Mouse (Mus musculus) retina, embryonic 14.5 days (tissue): Measurements from ENCODE around the gene Rsad1.

ENCODE experiments used
- DNase-seq: peaks from one replicate; pipeline ENCODE4 v3.0.0-alpha.2; 2015; ENCODE audit warnings: low spot score

The Rsad1 gene

GRCm38 (mm10) chr11:94548888-94549690, at the start of gene Rsad1:
TSS of gene Rsad1 (minus strand) at chr11:94549255.
- DNase-seq = peak; percentile 96

DNA sequence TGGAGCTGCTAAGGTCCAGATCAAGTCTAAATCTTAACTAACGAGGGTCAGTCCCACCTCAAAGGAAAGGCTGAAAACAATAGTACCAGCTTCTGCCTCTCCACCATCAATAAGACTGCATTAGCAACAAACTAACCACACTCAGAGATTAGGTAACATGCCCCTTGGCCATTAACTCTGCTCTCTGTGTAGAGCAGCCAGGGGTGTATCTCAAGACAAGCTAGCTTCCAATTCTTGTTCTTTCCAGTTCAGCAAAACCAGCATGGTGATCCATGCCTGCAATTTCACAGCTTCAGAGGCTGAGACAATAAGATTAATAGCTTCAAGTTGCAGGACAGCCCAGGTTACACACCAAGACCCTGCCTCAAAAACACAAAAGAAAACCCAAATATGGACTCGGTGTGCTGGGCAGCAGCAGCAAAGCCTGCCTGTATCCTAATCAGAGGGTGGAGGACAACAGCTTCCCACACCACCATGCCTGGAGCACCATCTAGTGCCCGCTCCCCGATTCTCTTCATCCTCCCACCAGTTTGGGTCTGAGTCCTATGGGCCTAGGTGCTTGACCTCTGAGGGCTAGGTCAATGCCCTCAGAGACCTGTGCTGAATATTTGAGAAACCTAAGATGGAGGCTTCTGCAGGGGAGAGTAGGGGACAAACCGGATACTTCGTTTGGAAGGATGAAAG, 49.5 kb upstream of the Rsad1 start:
- DNase-seq = no peak

DNA sequence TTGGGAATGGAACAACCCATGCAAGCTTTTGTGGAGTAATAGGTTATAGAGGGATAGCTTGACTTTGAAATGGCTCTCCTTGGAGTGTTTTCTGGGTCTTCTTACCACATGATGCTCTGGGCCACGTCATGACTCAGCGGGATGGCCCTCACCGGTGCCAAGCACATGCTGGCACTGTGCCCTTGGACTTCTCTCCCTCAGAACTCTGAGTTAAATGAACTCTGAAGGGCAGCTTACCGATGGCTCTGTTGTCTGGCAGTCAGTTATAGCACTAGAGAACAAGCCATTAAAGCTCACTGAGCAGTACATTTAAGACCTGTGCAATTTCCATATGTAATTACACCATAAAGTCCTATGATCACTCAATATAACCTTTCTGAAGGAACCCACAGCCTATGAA, 48.3 kb upstream of the Rsad1 start:
- no peak for DNase-seq

DNA sequence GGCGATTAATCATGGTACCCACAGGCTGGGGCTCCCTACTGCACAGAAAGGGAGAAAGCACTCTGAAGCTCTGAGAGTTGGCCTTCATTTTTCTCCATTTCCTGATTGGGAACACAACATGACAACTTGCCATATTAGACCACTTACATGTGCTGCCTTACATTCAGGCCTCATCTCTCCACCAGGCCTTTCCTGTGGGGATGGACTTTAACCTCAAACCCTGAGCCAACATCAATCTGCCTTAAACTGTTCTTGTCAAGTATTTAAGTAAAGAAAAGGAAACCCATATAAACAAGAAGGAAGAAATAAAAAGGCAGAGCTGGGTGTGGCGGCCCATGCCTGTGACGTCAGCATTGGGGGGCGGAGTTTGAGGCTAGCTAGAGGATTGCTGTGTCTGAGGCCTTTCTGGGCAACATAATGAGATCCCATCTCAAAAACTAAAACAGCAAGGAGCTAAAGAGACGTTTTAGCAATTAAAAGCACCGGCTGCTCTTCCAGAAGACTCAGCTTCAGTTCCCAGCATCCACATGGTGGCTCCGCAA, 47.3 kb upstream of the Rsad1 start:
- DNase-seq = no peak

- DNase-seq = no peak
Measured at GRCm38 (mm10) chr11:94587511-94587910, 38.5 kb upstream of the Rsad1 start.

- no peak for DNase-seq
Measured at GRCm38 (mm10) chr11:94585091-94585490, 36.0 kb upstream of the Rsad1 start.

DNA sequence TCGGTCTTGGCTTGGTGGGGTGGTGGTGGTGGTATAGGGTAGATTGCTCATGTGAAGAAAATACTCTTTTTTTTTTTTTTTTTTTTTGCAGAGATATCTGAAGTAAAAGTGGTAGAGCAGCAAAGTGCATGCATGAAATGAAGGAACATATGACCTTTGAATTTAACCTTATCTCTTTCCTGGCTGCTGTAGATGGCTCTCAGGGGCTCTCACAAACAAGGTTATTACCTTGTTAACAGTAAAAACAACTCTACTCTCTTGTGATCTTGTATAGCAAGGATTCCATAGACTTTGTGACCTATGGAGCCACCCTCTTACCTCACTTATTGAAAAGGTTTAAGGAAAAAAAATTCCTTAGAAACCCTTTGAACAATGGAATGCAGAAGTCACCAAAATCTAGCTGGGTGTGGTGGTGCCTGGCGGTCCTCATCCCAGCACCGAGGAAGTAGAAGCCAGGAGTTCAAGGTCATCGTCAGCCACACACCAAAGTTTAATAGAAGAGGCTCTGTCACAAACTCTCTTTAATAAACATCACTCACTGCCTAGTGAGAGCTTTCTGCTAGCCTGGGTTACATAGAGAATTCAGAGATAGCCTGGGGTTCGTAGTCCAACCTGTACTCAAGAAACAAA, 31.2 kb upstream of the Rsad1 start:
- no peak for DNase-seq

- DNase-seq = no peak
Measured at GRCm38 (mm10) chr11:94576361-94576760, 27.3 kb upstream of the Rsad1 start.

- DNase-seq = no peak
Measured at GRCm38 (mm10) chr11:94575036-94575435, 26.0 kb upstream of the Rsad1 start.

DNA sequence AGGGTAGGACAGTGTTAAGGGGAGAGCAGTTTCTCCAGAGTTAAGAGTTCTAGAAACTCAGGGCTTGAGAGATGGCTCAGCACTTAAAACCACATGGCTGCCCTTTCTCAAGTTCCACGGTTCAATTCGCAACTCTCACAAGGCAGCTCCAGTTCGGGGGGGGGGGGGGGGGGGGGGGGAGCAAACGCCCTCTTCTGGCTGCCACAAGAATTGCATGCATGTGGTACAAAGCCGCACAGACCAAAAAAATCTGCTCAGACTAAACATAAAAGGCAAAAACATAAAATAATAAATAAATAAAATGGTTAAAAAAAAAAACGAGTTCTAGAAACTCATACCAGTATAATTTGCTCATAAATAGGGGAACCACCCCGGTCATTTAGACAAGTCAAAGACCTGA, 25.5 kb upstream of the Rsad1 start:
- no peak for DNase-seq

GRCm38 (mm10) chr11:94571850-94572249, 22.8 kb upstream of the Rsad1 start:
- no peak for DNase-seq

GRCm38 (mm10) chr11:94570612-94571011, 21.6 kb upstream of the Rsad1 start:
- no peak for DNase-seq

- no peak for DNase-seq
Measured at GRCm38 (mm10) chr11:94567326-94567725, 18.3 kb upstream of the Rsad1 start.

GRCm38 (mm10) chr11:94566534-94566933, 17.5 kb upstream of the Rsad1 start:
- no peak for DNase-seq

- DNase-seq = no peak
Measured at GRCm38 (mm10) chr11:94565151-94565479, 16.1 kb upstream of the Rsad1 start.

DNA sequence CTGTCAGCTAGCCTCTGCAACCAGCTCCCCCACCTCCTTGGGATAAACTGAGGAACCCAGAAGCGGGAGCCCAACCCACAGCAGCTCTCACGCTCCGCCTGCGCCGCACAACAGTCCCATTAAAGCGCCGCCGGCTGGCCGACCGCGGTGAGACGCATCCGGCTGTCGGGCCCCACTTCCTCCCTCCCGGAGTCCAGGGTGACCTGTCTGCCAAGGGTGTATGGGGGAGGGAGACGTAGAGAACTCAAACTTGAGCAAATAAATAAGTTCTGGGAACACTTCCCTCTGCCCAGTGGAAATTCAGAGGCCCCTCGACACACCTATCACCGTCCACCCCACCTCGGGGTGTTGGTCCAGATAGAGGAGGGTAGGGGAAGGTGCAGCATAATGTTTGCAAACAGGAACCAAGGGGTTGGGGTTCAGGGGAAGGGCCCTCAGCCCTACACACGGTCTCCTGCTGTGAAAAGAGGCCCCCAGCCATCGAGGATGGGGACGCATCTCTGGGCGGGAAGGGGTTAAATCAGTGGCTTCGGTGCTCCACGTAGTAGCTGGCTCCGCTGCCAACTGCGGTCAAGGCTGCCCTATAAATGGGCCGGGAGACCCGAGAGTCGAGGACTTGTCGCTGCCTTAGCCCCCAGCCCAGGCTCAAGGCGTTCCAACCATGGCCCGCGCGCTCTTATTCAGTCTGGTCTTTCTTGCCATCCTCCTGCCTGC, 15.5 kb upstream of the Rsad1 start, which contains the start of gene Chad:
Gene Chad (plus strand): TSS at position 611 of the 714 bp plus-strand sequence.
- DNase-seq = peak; percentile 60

DNA sequence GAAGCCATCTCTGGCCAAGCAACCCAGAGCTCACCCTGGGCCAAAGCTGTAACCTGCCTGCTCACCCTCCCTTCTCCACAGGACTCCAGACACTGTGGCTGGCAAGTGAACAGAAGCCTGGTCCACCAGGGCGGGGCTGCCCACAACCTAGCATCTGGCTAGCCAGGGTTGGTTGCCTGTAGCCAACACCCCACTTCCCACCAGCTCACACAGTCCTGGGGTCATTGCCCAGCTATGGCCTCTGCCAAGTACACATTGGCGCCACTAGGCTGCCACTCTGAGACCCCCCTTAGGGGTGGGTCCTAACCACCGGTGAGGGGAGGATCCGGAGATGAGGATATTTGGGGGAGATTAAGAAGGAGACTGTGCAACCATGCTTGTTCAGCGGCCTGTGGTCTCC, 14.8 kb upstream of the Rsad1 start:
- no peak for DNase-seq

DNA sequence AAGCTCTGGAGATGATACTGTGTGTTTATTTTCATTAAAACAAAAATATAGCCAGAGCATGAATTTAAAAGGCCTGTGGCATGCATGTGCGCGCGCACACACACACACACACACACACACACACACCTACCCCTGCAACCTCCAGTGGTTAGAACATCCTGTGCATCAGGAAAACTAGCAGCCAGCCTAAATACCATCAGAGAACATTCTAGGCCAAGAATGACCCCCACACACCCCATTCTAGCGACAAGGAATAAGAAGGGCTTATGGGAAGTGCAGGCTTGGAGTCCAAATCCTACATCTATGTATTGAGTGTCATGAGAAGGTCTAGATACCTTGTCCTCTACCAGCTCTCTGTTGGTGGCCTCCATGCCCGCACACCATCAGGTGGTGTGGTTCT, 14.3 kb upstream of the Rsad1 start:
- no peak for DNase-seq

DNA sequence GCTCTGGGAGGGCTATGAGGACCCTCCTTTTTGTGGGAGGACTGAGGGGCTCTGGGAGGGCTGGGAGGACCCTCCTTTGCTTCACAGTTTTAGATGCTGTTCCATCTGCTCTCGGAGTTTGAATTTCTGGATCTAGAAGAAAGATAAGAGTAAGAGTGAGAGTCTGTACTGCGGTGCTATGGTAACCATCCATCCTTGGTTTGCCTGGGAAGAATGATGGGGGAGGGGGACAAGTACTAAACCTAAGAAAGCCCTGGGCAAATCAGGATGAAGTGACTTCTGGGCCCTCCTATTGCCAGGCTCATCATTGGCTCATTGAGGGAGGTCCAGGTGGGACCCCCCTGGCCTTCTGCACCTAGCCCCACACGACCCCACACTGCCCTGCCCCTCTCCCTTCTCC, 9.2 kb upstream of the Rsad1 start:
- no peak for DNase-seq

- DNase-seq = no peak
Measured at GRCm38 (mm10) chr11:94550442-94550744, 1.3 kb upstream of the Rsad1 start.

- DNase-seq = no peak
Measured at GRCm38 (mm10) chr11:94549691-94550441, 811 bp upstream of the Rsad1 start.
